In genomic region chr9:66124111-66124531, GRCm38 (mm10) we compare ENCODE assay signal across 8 mouse cellular contexts. TPM values are rescaled to one million over a fixed set of nuclear protein-coding genes. Genes with fewer than 3 reads are reported as not detected.
DNase-seq lines count a peak whose midpoint lies in the region; ATAC-seq and TF ChIP-seq lines count a peak whose summit lies in the region.

No protein-coding gene starts in this region.

- no peak for TF ChIP-seq CTCF in lung, adult 2 months (IDR thresholded peaks at IDR 0.05; ENCODE audit: insufficient read depth, low read length)

- H3K9me3 ChIP-seq in forebrain, embryonic 11.5 days (ENCODE audit: control insufficient read depth, low read length): no peaks in the 10 kb centered on the region
- no peaks in the 10 kb centered on the region for H3K9me3 ChIP-seq in kidney, embryonic 15.5 days (replicated peaks)
- no peaks in the 10 kb centered on the region for H3K9me3 ChIP-seq in midbrain, embryonic 11.5 days (ENCODE audit: control insufficient read depth, low read length)

- no peaks in the 10 kb centered on the region for H3K27me3 ChIP-seq in forebrain, embryonic 11.5 days (ENCODE audit: control insufficient read depth, insufficient read depth, low read length)
- no peaks in the 10 kb centered on the region for H3K27me3 ChIP-seq in kidney, embryonic 15.5 days
- H3K27me3 ChIP-seq in midbrain, embryonic 11.5 days (ENCODE audit: control insufficient read depth, insufficient read depth, low read length): no peaks in the 10 kb centered on the region

- TF ChIP-seq POLR2A in lung, adult 2 months (IDR thresholded peaks at IDR 0.05; ENCODE audit: borderline replicate concordance, extremely low read depth, low read depth, low read length): no peak

- H3K27ac ChIP-seq in forebrain, embryonic 11.5 days (ENCODE audit: low read depth, low read length): peak overlapping the region; percentile 72
- H3K27ac ChIP-seq in kidney, embryonic 15.5 days: peak overlapping the region; percentile 94
- peak overlapping the region; percentile 85 for H3K27ac ChIP-seq in midbrain, embryonic 11.5 days (ENCODE audit: low read depth, low read length)

- peak; percentile 11; the same call in 1 of the 2 replicates for ATAC-seq in forebrain, embryonic 11.5 days (replicated peaks; ENCODE audit: low FRiP score)
- ATAC-seq in kidney, embryonic 15.5 days (replicated peaks; ENCODE audit: low FRiP score): peak; percentile 50
- ATAC-seq in midbrain, embryonic 11.5 days (ENCODE audit: low FRiP score): peak; percentile 47
- no peak for ATAC-seq in CD4-positive, CD25-positive, alpha-beta regulatory T cell, adult 4 months

- DNase-seq in lung, adult 2 months: no peak
- no peak for DNase-seq in lung, postnatal 10 days
- peak; percentile 21 for DNase-seq in adrenal gland, adult 8-10 months
- DNase-seq in forebrain, embryonic 11.5 days (ENCODE audit: low spot score): peak; percentile 68
- peak; percentile 93 for DNase-seq in midbrain, embryonic 11.5 days (ENCODE audit: low spot score, missing footprints)
- no peak for DNase-seq in frontal cortex, adult 2 months (ENCODE audit: extremely low spot score in 1 of 2, low spot score in 1 of 2)

- peak overlapping the region; percentile 86 for H3K9ac ChIP-seq in forebrain, embryonic 11.5 days (ENCODE audit: low read length)
- H3K9ac ChIP-seq in kidney, embryonic 15.5 days: peak overlapping the region; percentile 82
- H3K9ac ChIP-seq in midbrain, embryonic 11.5 days (ENCODE audit: low read length): peak overlapping the region; percentile 88

- peak overlapping the region; percentile 78 for H3K4me2 ChIP-seq in forebrain, embryonic 11.5 days (ENCODE audit: low read depth, low read length, severe bottlenecking)
- peak overlapping the region; percentile 73 for H3K4me2 ChIP-seq in kidney, embryonic 15.5 days
- peak overlapping the region; percentile 73 for H3K4me2 ChIP-seq in midbrain, embryonic 11.5 days

- H3K36me3 ChIP-seq in forebrain, embryonic 11.5 days (ENCODE audit: control insufficient read depth, insufficient read depth, low read length): no peaks in the 10 kb centered on the region
- no peaks in the 10 kb centered on the region for H3K36me3 ChIP-seq in kidney, embryonic 15.5 days
- H3K36me3 ChIP-seq in midbrain, embryonic 11.5 days (ENCODE audit: control insufficient read depth, insufficient read depth, low read length): no peaks in the 10 kb centered on the region

- 1% methylated on average over 12 of the region's 12 CpGs for WGBS in lung, adult 2 months
- WGBS in forebrain, embryonic 11.5 days: 0% methylated on average over 12 of the region's 12 CpGs
- 0% methylated on average over 12 of the region's 12 CpGs for WGBS in kidney, embryonic 15.5 days
- under 1% methylated on average over 12 of the region's 12 CpGs for WGBS in midbrain, embryonic 11.5 days

- H3K4me3 ChIP-seq in lung, adult 2 months (replicated peaks; ENCODE audit: extremely low read depth, low read depth, low read length): peak overlapping the region; percentile 88
- peak overlapping the region; percentile 87 for H3K4me3 ChIP-seq in forebrain, embryonic 11.5 days (ENCODE audit: low read depth, low read length)
- H3K4me3 ChIP-seq in kidney, embryonic 15.5 days (replicated peaks): peak overlapping the region; percentile 85
- peak overlapping the region; percentile 81 for H3K4me3 ChIP-seq in midbrain, embryonic 11.5 days (ENCODE audit: low read depth, low read length)

- peaks cover 8% of the 10 kb centered on the region for H3K4me1 ChIP-seq in lung, adult 2 months (ENCODE audit: control insufficient read depth, insufficient read depth, low read length)
- H3K4me1 ChIP-seq in forebrain, embryonic 11.5 days (replicated peaks; ENCODE audit: control insufficient read depth, insufficient read depth, low read length): peaks cover 4% of the 10 kb centered on the region; the same call in 1 of the 2 replicates
- peaks cover 36% of the 10 kb centered on the region for H3K4me1 ChIP-seq in kidney, embryonic 15.5 days
- H3K4me1 ChIP-seq in midbrain, embryonic 11.5 days (ENCODE audit: control insufficient read depth, insufficient read depth, low read length): peaks cover 23% of the 10 kb centered on the region

RNA-seq across cellular contexts. Expression of gene Snx1, which starts 2.3 kb away (rescaled TPM):
- polyA plus RNA-seq in lung, adult 2 months (2012; rRNA removed): 50.7 and 57.3 TPM in 2 replicates
- 100 to 1,000 TPM; 116 to 172 (median 143) TPM for total RNA-seq in adrenal gland, adult 8-10 months (2022)
- polyA plus RNA-seq in forebrain, embryonic 11.5 days (2014; fragmentation: Nextera tagmentation; extraction: Ambion mirVana): 140 TPM in 2 replicates
- polyA plus RNA-seq in kidney, embryonic 15.5 days (2015; fragmentation: Nextera tagmentation; extraction: Ambion mirVana): 137 and 142 TPM in 2 replicates
- 147 and 150 TPM in 2 replicates for polyA plus RNA-seq in midbrain, embryonic 11.5 days (2014; fragmentation: Nextera tagmentation; extraction: Ambion mirVana)
- polyA plus RNA-seq in CD4-positive, CD25-positive, alpha-beta regulatory T cell, adult 4 months (2017; shearing (Covaris generic)): 10 to 100 TPM; 94.0 to 96.9 TPM
- polyA plus RNA-seq in frontal cortex, adult 2 months (2012; rRNA removed): 89.1 and 93.5 TPM in 2 replicates

RNA-seq across cellular contexts. Expression of gene Ciao2a, which starts 2.3 kb away (rescaled TPM):
- 7.3 and 13.0 TPM in 2 replicates for polyA plus RNA-seq in lung, adult 2 months (2012; rRNA removed)
- 10 to 100 TPM; 63.2 to 79.3 (median 71.1) TPM for total RNA-seq in adrenal gland, adult 8-10 months (2022)
- polyA plus RNA-seq in forebrain, embryonic 11.5 days (2014; fragmentation: Nextera tagmentation; extraction: Ambion mirVana): 149 and 161 TPM in 2 replicates
- polyA plus RNA-seq in kidney, embryonic 15.5 days (2015; fragmentation: Nextera tagmentation; extraction: Ambion mirVana): 151 and 165 TPM in 2 replicates
- 156 and 171 TPM in 2 replicates for polyA plus RNA-seq in midbrain, embryonic 11.5 days (2014; fragmentation: Nextera tagmentation; extraction: Ambion mirVana)
- polyA plus RNA-seq in CD4-positive, CD25-positive, alpha-beta regulatory T cell, adult 4 months (2017; shearing (Covaris generic)): 100 to 1,000 TPM; 142 to 150 TPM
- 29.4 and 31.7 TPM in 2 replicates for polyA plus RNA-seq in frontal cortex, adult 2 months (2012; rRNA removed)

RNA-seq across cellular contexts. Expression of gene Dapk2, which starts 33.9 kb away (rescaled TPM):
- 26.7 and 32.8 TPM in 2 replicates for polyA plus RNA-seq in lung, adult 2 months (2012; rRNA removed)
- 1 to 10 TPM; 6.2 to 9.0 (median 8.1) TPM for total RNA-seq in adrenal gland, adult 8-10 months (2022)
- polyA plus RNA-seq in forebrain, embryonic 11.5 days (2014; fragmentation: Nextera tagmentation; extraction: Ambion mirVana): 8.7 and 9.0 TPM in 2 replicates
- 4.8 and 6.5 TPM in 2 replicates for polyA plus RNA-seq in kidney, embryonic 15.5 days (2015; fragmentation: Nextera tagmentation; extraction: Ambion mirVana)
- polyA plus RNA-seq in midbrain, embryonic 11.5 days (2014; fragmentation: Nextera tagmentation; extraction: Ambion mirVana): 6.7 and 7.4 TPM in 2 replicates
- polyA plus RNA-seq in CD4-positive, CD25-positive, alpha-beta regulatory T cell, adult 4 months (2017; shearing (Covaris generic)): under 1 TPM in 1 of 2 experiments, not detected in 1; 0.81 TPM
- 2.1 and 3.8 TPM in 2 replicates for polyA plus RNA-seq in frontal cortex, adult 2 months (2012; rRNA removed)

RNA-seq across cellular contexts. Expression of gene Snx22, which starts 54.6 kb away (rescaled TPM):
- polyA plus RNA-seq in lung, adult 2 months (2012; rRNA removed): 14.5 and 18.0 TPM in 2 replicates
- 1 to 10 TPM in 1 of 4 experiments, under 1 TPM in 3; 0.09 to 1.1 (median 0.60) TPM for total RNA-seq in adrenal gland, adult 8-10 months (2022)
- 1.6 and 2.7 TPM in 2 replicates for polyA plus RNA-seq in forebrain, embryonic 11.5 days (2014; fragmentation: Nextera tagmentation; extraction: Ambion mirVana)
- 1.4 and 2.3 TPM in 2 replicates for polyA plus RNA-seq in kidney, embryonic 15.5 days (2015; fragmentation: Nextera tagmentation; extraction: Ambion mirVana)
- 1.8 and 2.2 TPM in 2 replicates for polyA plus RNA-seq in midbrain, embryonic 11.5 days (2014; fragmentation: Nextera tagmentation; extraction: Ambion mirVana)
- polyA plus RNA-seq in CD4-positive, CD25-positive, alpha-beta regulatory T cell, adult 4 months (2017; shearing (Covaris generic)): 1 to 10 TPM; 1.5 to 2.6 TPM
- polyA plus RNA-seq in frontal cortex, adult 2 months (2012; rRNA removed): 6.2 TPM in 2 replicates

Comparison
In these comparisons a context has a peak if more than half of its experiments do, and no peak if none do; other contexts are left out.
1. DNase-seq: peak in adrenal gland, adult 8-10 months (single experiment), forebrain, embryonic 11.5 days (single experiment) and midbrain, embryonic 11.5 days (single experiment); none in lung, adult 2 months (single experiment), lung, postnatal 10 days (single experiment) and frontal cortex, adult 2 months (0 of 2).
2. Peak in every context shown above with its lines, with median percentiles within 50 percentile points of each other: H3K4me3 ChIP-seq, H3K27ac ChIP-seq, H3K4me2 ChIP-seq and H3K9ac ChIP-seq.